8 mouse cellular contexts compared by ENCODE assay signal in genomic region chr2:26578369-26578768, GRCm38 (mm10). TPM values are rescaled to one million over a fixed set of nuclear protein-coding genes. Genes with fewer than 3 reads are reported as not detected.
DNase-seq lines count a peak whose midpoint lies in the region; ATAC-seq and TF ChIP-seq lines count a peak whose summit lies in the region.

No protein-coding gene starts in this region.

- H3K4me3 ChIP-seq in midbrain, embryonic 10.5 days: no peak overlapping the region
- H3K4me3 ChIP-seq in midbrain, embryonic 16.5 days (ENCODE audit: low read depth, low read length): no peak overlapping the region
- no peak overlapping the region; the same call in 1 of the 2 replicates for H3K4me3 ChIP-seq in heart, embryonic 10.5 days
- no peak overlapping the region for H3K4me3 ChIP-seq in kidney, postnatal 0 days (replicated peaks; ENCODE audit: low read depth, low read length)
- no peak overlapping the region for H3K4me3 ChIP-seq in forebrain, embryonic 13.5 days

- no peaks in the 10 kb centered on the region for H3K27me3 ChIP-seq in midbrain, embryonic 10.5 days (ENCODE audit: low read depth, poor library complexity, severe bottlenecking)
- H3K27me3 ChIP-seq in midbrain, embryonic 16.5 days (ENCODE audit: control insufficient read depth, insufficient read depth, low read depth, low read length): no peaks in the 10 kb centered on the region
- H3K27me3 ChIP-seq in heart, embryonic 10.5 days (ENCODE audit: insufficient read depth, poor library complexity, severe bottlenecking): no peaks in the 10 kb centered on the region
- H3K27me3 ChIP-seq in kidney, postnatal 0 days (ENCODE audit: insufficient read depth, low read length): no peaks in the 10 kb centered on the region
- H3K27me3 ChIP-seq in forebrain, embryonic 13.5 days: no peaks in the 10 kb centered on the region

- no peak for ATAC-seq in midbrain, embryonic 16.5 days
- no peak for ATAC-seq in kidney, postnatal 0 days (replicated peaks; ENCODE audit: low FRiP score, low read depth)
- ATAC-seq in forebrain, embryonic 13.5 days: no peak

- H3K4me2 ChIP-seq in midbrain, embryonic 16.5 days (ENCODE audit: low read length): no peak overlapping the region
- 0 out of 2 replicates have a peak overlapping the region, but pooled peaks have one; percentile 13 for H3K4me2 ChIP-seq in kidney, postnatal 0 days (ENCODE audit: low read length)
- no peak overlapping the region for H3K4me2 ChIP-seq in forebrain, embryonic 13.5 days

- H3K9me3 ChIP-seq in midbrain, embryonic 10.5 days (replicated peaks): no peaks in the 10 kb centered on the region
- H3K9me3 ChIP-seq in midbrain, embryonic 16.5 days (replicated peaks; ENCODE audit: control insufficient read depth, low read length, poor library complexity, severe bottlenecking): no peaks in the 10 kb centered on the region
- no peaks in the 10 kb centered on the region for H3K9me3 ChIP-seq in heart, embryonic 10.5 days
- H3K9me3 ChIP-seq in kidney, postnatal 0 days (replicated peaks; ENCODE audit: low read length): no peaks in the 10 kb centered on the region
- H3K9me3 ChIP-seq in forebrain, embryonic 13.5 days (replicated peaks): no peaks in the 10 kb centered on the region

- no peak for DNase-seq in midbrain, embryonic 10.5 days (ENCODE audit: low spot score)
- DNase-seq in heart, embryonic 10.5 days (ENCODE audit: low spot score): peak; percentile 88
- peak; percentile 80 for DNase-seq in kidney, postnatal 0 days (ENCODE audit: low spot score)
- peak; percentile 75 to 88 for DNase-seq in lung, postnatal 4 days
- DNase-seq in left cerebral cortex, adult 9 months (ENCODE audit: low spot score in 2 of 2): no peak
- no peak for DNase-seq in testis, postnatal 10 days (ENCODE audit: low spot score)

- peaks cover 41% of the 10 kb centered on the region for H3K4me1 ChIP-seq in midbrain, embryonic 10.5 days
- H3K4me1 ChIP-seq in midbrain, embryonic 16.5 days (ENCODE audit: control insufficient read depth, insufficient read depth, low read length): no peaks in the 10 kb centered on the region
- peaks cover 84% of the 10 kb centered on the region for H3K4me1 ChIP-seq in heart, embryonic 10.5 days
- 0 out of 2 replicates have a peak, but pooled peaks cover 9% of the 10 kb centered on the region for H3K4me1 ChIP-seq in kidney, postnatal 0 days (replicated peaks; ENCODE audit: insufficient read depth, low read length)
- peaks cover 23% of the 10 kb centered on the region for H3K4me1 ChIP-seq in forebrain, embryonic 13.5 days

- no peak overlapping the region for H3K9ac ChIP-seq in midbrain, embryonic 16.5 days (ENCODE audit: low read depth, low read length)
- no peak overlapping the region for H3K9ac ChIP-seq in kidney, postnatal 0 days (ENCODE audit: low read depth, low read length)
- H3K9ac ChIP-seq in forebrain, embryonic 13.5 days: no peak overlapping the region

- TF ChIP-seq CTCF in kidney, postnatal 0 days (IDR thresholded peaks at IDR 0.05; ENCODE audit: low read depth): no peak

- no peaks in the 10 kb centered on the region for H3K36me3 ChIP-seq in midbrain, embryonic 10.5 days
- H3K36me3 ChIP-seq in midbrain, embryonic 16.5 days (ENCODE audit: control insufficient read depth, insufficient read depth, low read length): no peaks in the 10 kb centered on the region
- no peaks in the 10 kb centered on the region for H3K36me3 ChIP-seq in heart, embryonic 10.5 days
- no peaks in the 10 kb centered on the region for H3K36me3 ChIP-seq in kidney, postnatal 0 days (ENCODE audit: insufficient read depth, low read length)
- H3K36me3 ChIP-seq in forebrain, embryonic 13.5 days (ENCODE audit: poor library complexity, severe bottlenecking): no peaks in the 10 kb centered on the region

- H3K27ac ChIP-seq in midbrain, embryonic 10.5 days (replicated peaks): peak overlapping the region; percentile 75
- H3K27ac ChIP-seq in midbrain, embryonic 16.5 days (ENCODE audit: low read length): no peak overlapping the region
- H3K27ac ChIP-seq in heart, embryonic 10.5 days: peak overlapping the region; percentile 82
- peak overlapping the region; percentile 85 for H3K27ac ChIP-seq in kidney, postnatal 0 days
- no peak overlapping the region for H3K27ac ChIP-seq in forebrain, embryonic 13.5 days

- 57% methylated on average over 6 of the region's 6 CpGs for WGBS in midbrain, embryonic 10.5 days
- 50% methylated on average over 6 of the region's 6 CpGs for WGBS in midbrain, embryonic 16.5 days
- 41% methylated on average over 6 of the region's 6 CpGs for WGBS in heart, embryonic 10.5 days
- 55% methylated on average over 6 of the region's 6 CpGs for WGBS in kidney, postnatal 0 days
- WGBS in forebrain, embryonic 13.5 days: 57% methylated on average over 6 of the region's 6 CpGs

RNA-seq across cellular contexts. Expression of gene Egfl7, which starts 1.4 kb away (rescaled TPM):
- polyA plus RNA-seq in midbrain, embryonic 10.5 days (2016; fragmentation: Nextera tagmentation; extraction: Ambion mirVana): 68.5 and 85.7 TPM in 2 replicates
- 62.0 and 64.4 TPM in 2 replicates for polyA plus RNA-seq in midbrain, embryonic 16.5 days (2015; fragmentation: Nextera tagmentation; extraction: Ambion mirVana)
- 164 and 186 TPM in 2 replicates for polyA plus RNA-seq in heart, embryonic 10.5 days (2016; fragmentation: Nextera tagmentation; extraction: Ambion mirVana)
- polyA plus RNA-seq in kidney, postnatal 0 days (2015; fragmentation: Nextera tagmentation; extraction: Ambion mirVana): 199 and 211 TPM in 2 replicates
- polyA plus RNA-seq in forebrain, embryonic 13.5 days (2015; fragmentation: Nextera tagmentation; extraction: Ambion mirVana): 50.2 and 55.8 TPM in 2 replicates

RNA-seq across cellular contexts. Expression of gene Gm20532, which starts 8.1 kb away (rescaled TPM):
- polyA plus RNA-seq in midbrain, embryonic 10.5 days (2016; fragmentation: Nextera tagmentation; extraction: Ambion mirVana): not detected in 2 replicates
- polyA plus RNA-seq in midbrain, embryonic 16.5 days (2015; fragmentation: Nextera tagmentation; extraction: Ambion mirVana): 0.30 TPM in 1 of 2 replicates, not detected in the other
- polyA plus RNA-seq in heart, embryonic 10.5 days (2016; fragmentation: Nextera tagmentation; extraction: Ambion mirVana): not detected in 2 replicates
- polyA plus RNA-seq in kidney, postnatal 0 days (2015; fragmentation: Nextera tagmentation; extraction: Ambion mirVana): not detected in 2 replicates
- not detected in 2 replicates for polyA plus RNA-seq in forebrain, embryonic 13.5 days (2015; fragmentation: Nextera tagmentation; extraction: Ambion mirVana)

RNA-seq across cellular contexts. Expression of gene Agpat2, which starts 25.8 kb away (rescaled TPM):
- polyA plus RNA-seq in midbrain, embryonic 10.5 days (2016; fragmentation: Nextera tagmentation; extraction: Ambion mirVana): 9.0 and 10.6 TPM in 2 replicates
- 4.0 and 4.1 TPM in 2 replicates for polyA plus RNA-seq in midbrain, embryonic 16.5 days (2015; fragmentation: Nextera tagmentation; extraction: Ambion mirVana)
- polyA plus RNA-seq in heart, embryonic 10.5 days (2016; fragmentation: Nextera tagmentation; extraction: Ambion mirVana): 20.4 and 28.9 TPM in 2 replicates
- polyA plus RNA-seq in kidney, postnatal 0 days (2015; fragmentation: Nextera tagmentation; extraction: Ambion mirVana): 53.8 and 57.1 TPM in 2 replicates
- 2.5 and 3.6 TPM in 2 replicates for polyA plus RNA-seq in forebrain, embryonic 13.5 days (2015; fragmentation: Nextera tagmentation; extraction: Ambion mirVana)

RNA-seq across cellular contexts. Expression of gene Fam69b, which starts 49.9 kb away (rescaled TPM):
- polyA plus RNA-seq in midbrain, embryonic 10.5 days (2016; fragmentation: Nextera tagmentation; extraction: Ambion mirVana): 36.4 and 51.4 TPM in 2 replicates
- 153 and 155 TPM in 2 replicates for polyA plus RNA-seq in midbrain, embryonic 16.5 days (2015; fragmentation: Nextera tagmentation; extraction: Ambion mirVana)
- polyA plus RNA-seq in heart, embryonic 10.5 days (2016; fragmentation: Nextera tagmentation; extraction: Ambion mirVana): 15.7 and 18.2 TPM in 2 replicates
- 27.3 and 29.5 TPM in 2 replicates for polyA plus RNA-seq in kidney, postnatal 0 days (2015; fragmentation: Nextera tagmentation; extraction: Ambion mirVana)
- 81.9 and 89.4 TPM in 2 replicates for polyA plus RNA-seq in forebrain, embryonic 13.5 days (2015; fragmentation: Nextera tagmentation; extraction: Ambion mirVana)

Comparison
In these comparisons a context has a peak if more than half of its experiments do, and no peak if none do; other contexts are left out.
1. H3K27ac ChIP-seq: peak in midbrain, embryonic 10.5 days (single experiment), heart, embryonic 10.5 days (single experiment) and kidney, postnatal 0 days (single experiment); none in midbrain, embryonic 16.5 days (single experiment) and forebrain, embryonic 13.5 days (single experiment).
2. DNase-seq: peak in heart, embryonic 10.5 days (single experiment), kidney, postnatal 0 days (single experiment) and lung, postnatal 4 days (2 of 2); none in midbrain, embryonic 10.5 days (single experiment), left cerebral cortex, adult 9 months (0 of 2) and testis, postnatal 10 days (single experiment).